Mouse (Mus musculus): ENCODE data around the gene Ppfibp2.

- TF ChIP-seq EP300 (IDR thresholded peaks at IDR 0.05; ENCODE audit: insufficient read depth, low read depth, low read length), result no peak
- no peak for TF ChIP-seq CTCF (IDR thresholded peaks at IDR 0.05; ENCODE audit: low read depth, low read length)
- TF ChIP-seq POLR2A (IDR thresholded peaks at IDR 0.05; ENCODE audit: insufficient read depth, low read length), result no peak
Measured at GRCm38 (mm10) chr7:107756748-107757147, 161.7 kb downstream of the Ppfibp2 start.
